Mouse (Mus musculus) small intestine, adult 2 months (tissue): Measurements from ENCODE around the gene 4933424G06Rik. TPM values are rescaled to one million over a fixed set of nuclear protein-coding genes. Genes with fewer than 3 reads are reported as not detected.

Experiments
- H3K27ac ChIP-seq: fragments of 200-500 bp; 2 replicates; pipeline ENCODE4 v1.5.1; 2012; ENCODE audit warnings: low read depth, low read length, control low read depth, inconsistent platforms; ENCODE audit not compliant: insufficient read depth
- H3K27me3 ChIP-seq: fragments of 200-500 bp; 2 replicates; pipeline ENCODE4 v1.6.1; 2012; ENCODE audit warnings: mild to moderate bottlenecking, moderate library complexity, low read length, inconsistent platforms; ENCODE audit not compliant: control insufficient read depth, insufficient read depth
- H3K36me3 ChIP-seq: fragments of 200-500 bp; 2 replicates; pipeline ENCODE4 v1.6.1; 2012; ENCODE audit warnings: mild to moderate bottlenecking, low read length, control low read depth, inconsistent platforms; ENCODE audit not compliant: control insufficient read depth, insufficient read depth
- H3K4me1 ChIP-seq: fragments of 200-500 bp; 2 replicates; pipeline ENCODE4 v1.6.1; 2012; ENCODE audit warnings: low read length, inconsistent platforms, mixed read lengths; ENCODE audit not compliant: control insufficient read depth, insufficient read depth, insufficient read length
- H3K4me3 ChIP-seq: fragments of 200-500 bp; 2 replicates; pipeline ENCODE4 v1.5.1; 2012; ENCODE audit warnings: low read depth, mild to moderate bottlenecking, control low read depth, inconsistent platforms, low read length, moderate library complexity
- CTCF ChIP-seq: fragments of 200-500 bp; IDR thresholded peaks from 2 replicates; pipeline ENCODE4 v1.5.1; 2012; ENCODE audit warnings: low read depth, mild to moderate bottlenecking, control low read depth, inconsistent platforms, low read length, moderate library complexity, mixed read lengths; ENCODE audit not compliant: insufficient replicate concordance, insufficient read length; ENCODE audit errors: extremely low read depth
- POLR2A ChIP-seq: fragments of 200-500 bp; IDR thresholded peaks from 2 replicates; pipeline ENCODE4 v1.6.1; 2012; ENCODE audit warnings: low read depth, mild to moderate bottlenecking, control low read depth, inconsistent platforms, low read length, moderate library complexity
- WGBS: fragments of 180-500 bp; shearing (Covaris S2); methylation state at CpG from one replicate; pipeline ENCODE4 v1.1.7; 2018; 5-methylcytosine and 5-hydroxymethylcytosine counted together
- polyA plus RNA-seq: library from polyadenylated mRNA; depleted of rRNA; stranded (reverse); fragments of >200 nt; gene quantifications from 2 replicates; pipeline ENCODE4 v1.2.3, GENCODE M21; 2012

The 4933424G06Rik gene
- polyA plus RNA-seq, 1 experiment, result not detected

- peak overlapping the region; percentile 95 for H3K4me3 ChIP-seq
These were observed 695 bp upstream of the 4933424G06Rik start for GRCm38 (mm10) chr1:36709055-36709853.

DNA sequence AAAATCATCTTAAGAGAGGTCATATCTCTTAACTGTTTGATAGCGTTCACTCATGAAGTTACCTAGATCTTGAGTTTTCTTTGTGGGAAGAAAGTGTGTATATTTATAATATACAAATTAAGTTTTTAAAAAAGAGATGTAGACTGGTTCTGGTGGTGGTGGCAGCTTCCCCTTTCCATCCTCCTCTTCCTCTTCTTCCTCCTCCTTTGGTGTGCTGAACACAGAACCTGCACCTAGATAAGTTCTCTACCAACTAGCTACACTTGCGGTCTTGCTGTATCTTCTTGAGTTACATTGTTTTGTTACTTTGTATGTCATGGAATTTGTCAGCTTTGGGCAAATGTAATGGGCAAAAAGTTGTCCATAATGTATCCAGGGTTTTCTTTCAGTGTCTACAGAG, 1.2 kb downstream of the 4933424G06Rik start:
- no peaks in the 10 kb centered on the region for H3K27me3 ChIP-seq
- no peak overlapping the region for H3K4me3 ChIP-seq
- H3K27ac ChIP-seq, result no peak overlapping the region
- WGBS, result 98% methylated on average over 2 of the region's 2 CpGs
- TF ChIP-seq POLR2A (no peak), CTCF (no peak)
- peaks cover 8% of the 10 kb centered on the region for H3K36me3 ChIP-seq
- H3K4me1 ChIP-seq, result peaks cover 8% of the 10 kb centered on the region; the same call in 1 of the 2 replicates

More at GRCm38 (mm10) chr1:36709055-36709853, 695 bp upstream of the 4933424G06Rik start:
- TF ChIP-seq CTCF (no peak; the same call in 1 of the 2 replicates), POLR2A (no peak)
- Histone ChIP-seq H3K27ac (peak overlapping the region; percentile 52), H3K4me1 (peaks cover 8% of the 10 kb centered on the region; the same call in 1 of the 2 replicates), H3K27me3 (no peaks in the 10 kb centered on the region), H3K36me3 (peaks cover 20% of the 10 kb centered on the region)
- 1% methylated on average over 33 of the region's 33 CpGs for WGBS

- H3K4me3 ChIP-seq, result no peak within 1 kb of the TSS
- no peak for TF ChIP-seq CTCF
- no peaks in the 10 kb centered on the region for H3K36me3 ChIP-seq
- no peaks in the 10 kb centered on the region for H3K27me3 ChIP-seq
- H3K27ac ChIP-seq, result no peak within 1 kb of the TSS
- WGBS, result 79% methylated on average over 5 of the region's 5 CpGs
- H3K4me1 ChIP-seq, result no peaks in the 10 kb centered on the region
These were observed 4.4 kb downstream of the 4933424G06Rik start, which contains the start of gene Actr1b for GRCm38 (mm10) chr1:36714311-36714710. Gene Actr1b (minus strand): TSS chr1:36714422.

- H3K27ac ChIP-seq, result no peak overlapping the region
- TF ChIP-seq CTCF, result no peak
- no peak for TF ChIP-seq POLR2A
- no peaks in the 10 kb centered on the region for H3K4me1 ChIP-seq
- H3K4me3 ChIP-seq, result no peak overlapping the region
- H3K36me3 ChIP-seq, result no peaks in the 10 kb centered on the region
- 76% methylated on average over 1 of the region's 1 CpGs for WGBS
- no peaks in the 10 kb centered on the region for H3K27me3 ChIP-seq
These were observed 8.8 kb downstream of the 4933424G06Rik start for GRCm38 (mm10) chr1:36718786-36719185.

- H3K4me1 ChIP-seq, result no peaks in the 10 kb centered on the region
- no peak overlapping the region for H3K27ac ChIP-seq
- no peaks in the 10 kb centered on the region for H3K36me3 ChIP-seq
- 46% methylated on average over 16 of the region's 16 CpGs for WGBS
- no peaks in the 10 kb centered on the region for H3K27me3 ChIP-seq
- H3K4me3 ChIP-seq, result no peak overlapping the region
- TF ChIP-seq POLR2A (no peak), CTCF (no peak)
These were observed 13.5 kb downstream of the 4933424G06Rik start for GRCm38 (mm10) chr1:36723146-36724056.

DNA sequence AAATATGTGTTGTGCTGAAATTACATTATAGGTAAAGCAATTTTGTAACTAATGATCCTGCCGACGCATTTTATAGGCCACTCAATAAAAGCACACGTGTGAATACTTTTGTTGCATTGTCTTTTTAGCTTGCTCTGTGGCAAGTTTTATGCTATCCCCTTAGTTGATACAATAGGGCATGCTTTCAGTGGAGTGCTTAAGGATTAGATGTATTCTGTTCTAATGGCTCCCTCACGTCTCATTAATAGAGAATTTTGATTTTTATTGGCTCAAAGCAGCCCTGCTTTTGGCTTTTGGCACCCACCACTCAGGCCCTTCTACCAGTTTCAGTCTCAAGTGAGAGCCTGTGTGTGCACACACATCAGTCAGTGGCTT, 14.1 kb downstream of the 4933424G06Rik start:
- no peak overlapping the region for H3K27ac ChIP-seq
- TF ChIP-seq CTCF, result no peak
- no peak for TF ChIP-seq POLR2A
- 83% methylated on average over 4 of the region's 4 CpGs for WGBS
- no peak overlapping the region for H3K4me3 ChIP-seq
- H3K27me3 ChIP-seq, result no peaks in the 10 kb centered on the region
- no peaks in the 10 kb centered on the region for H3K36me3 ChIP-seq
- no peaks in the 10 kb centered on the region for H3K4me1 ChIP-seq

- Histone ChIP-seq H3K4me1 (no peaks in the 10 kb centered on the region), H3K27me3 (no peaks in the 10 kb centered on the region), H3K4me3 (no peak overlapping the region), H3K36me3 (no peaks in the 10 kb centered on the region), H3K27ac (no peak overlapping the region)
- peak; percentile 45; the same call in 1 of the 2 replicates for TF ChIP-seq CTCF
- TF ChIP-seq POLR2A, result no peak
- 11% methylated on average over 4 of the region's 4 CpGs for WGBS
These were observed 27.4 kb downstream of the 4933424G06Rik start for GRCm38 (mm10) chr1:36737300-36737699.
